Mouse (Mus musculus) left cerebral cortex, postnatal 4 days (tissue): ENCODE measurements at regions not wholly inside any gene's neighbourhood (a gene's known extent, or its start where the extent isn't known, plus 50 kb on each side); places are given as distances from the start of the nearest gene placed in this dataset.
"Not testable (repeated sequence)": the region's sequence is repeated elsewhere in the genome, so short reads cannot be mapped to it uniquely, and the experiment has no call there.

Source experiments
- DNase-seq: peaks from one replicate; pipeline ENCODE4 v3.0.0-alpha.2; 2022
- intact Hi-C: fragments of 180-260 bp; cut with DNase I; formaldehyde crosslinking; loops from one replicate; pipeline ENCODE4 v1.15.1; 2025

GRCm38 (mm10) chr4:94385703-94386102, 170.6 kb upstream of the Gm10306 start:
- intact Hi-C loops: no loop called here
- no peak for DNase-seq

DNA sequence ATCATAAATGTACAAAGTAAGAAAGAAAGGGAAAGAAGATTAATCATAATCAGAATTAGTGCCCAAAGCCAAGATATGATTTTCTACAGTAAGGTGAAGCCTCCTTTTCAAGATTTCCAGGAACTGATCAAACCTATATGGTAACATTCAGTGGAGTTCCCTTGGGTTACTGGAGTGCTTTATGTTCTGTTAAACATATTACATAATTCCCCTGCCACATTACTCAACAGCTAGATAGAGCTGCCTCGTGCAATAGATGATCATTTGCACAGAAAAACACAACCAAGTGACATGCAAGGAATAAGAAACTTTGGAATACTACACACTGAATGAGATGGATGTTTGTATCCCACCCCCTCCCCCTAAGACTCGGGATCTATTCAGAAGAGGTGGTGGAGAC, 168.0 kb upstream of the Gm10306 start:
- no peak for DNase-seq
- intact Hi-C loops: no loop called here

GRCm38 (mm10) chr4:94394462-94394861, 161.9 kb upstream of the Gm10306 start:
- DNase-seq: no peak
- intact Hi-C loops: no loop called here

GRCm38 (mm10) chr4:94397284-94397683, 159.1 kb upstream of the Gm10306 start:
- no peak for DNase-seq
- intact Hi-C loops: no loop called here

DNA sequence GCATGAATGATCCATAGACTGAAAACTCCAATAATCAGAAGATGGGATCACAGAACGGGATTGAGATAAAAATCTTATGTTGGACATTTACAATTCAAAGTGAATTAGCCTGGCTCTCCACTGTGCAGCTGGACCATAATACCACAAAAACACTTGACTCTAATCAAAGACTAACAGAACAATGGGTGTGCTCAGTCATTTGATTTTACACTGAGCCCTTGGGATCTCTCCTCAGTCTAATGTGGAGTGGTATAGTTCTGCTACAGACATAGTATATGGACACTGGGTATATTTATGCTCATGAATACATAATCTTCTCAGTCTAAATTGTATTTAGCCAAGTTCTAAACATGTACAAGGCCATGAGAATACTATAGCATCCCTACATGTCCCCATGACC, 149.4 kb upstream of the Gm10306 start:
- intact Hi-C loops: no loop called here
- no peak for DNase-seq

GRCm38 (mm10) chr4:94407503-94407902, 148.8 kb upstream of the Gm10306 start:
- intact Hi-C loops: no loop called here
- no peak for DNase-seq

- intact Hi-C loops: no loop called here
- DNase-seq: no peak
These were observed 143.7 kb upstream of the Gm10306 start for GRCm38 (mm10) chr4:94412661-94413060.

- intact Hi-C loops, DNase-seq: not testable (repeated sequence)
These were observed 130.8 kb upstream of the Gm10306 start for GRCm38 (mm10) chr4:94425525-94425924.

DNA sequence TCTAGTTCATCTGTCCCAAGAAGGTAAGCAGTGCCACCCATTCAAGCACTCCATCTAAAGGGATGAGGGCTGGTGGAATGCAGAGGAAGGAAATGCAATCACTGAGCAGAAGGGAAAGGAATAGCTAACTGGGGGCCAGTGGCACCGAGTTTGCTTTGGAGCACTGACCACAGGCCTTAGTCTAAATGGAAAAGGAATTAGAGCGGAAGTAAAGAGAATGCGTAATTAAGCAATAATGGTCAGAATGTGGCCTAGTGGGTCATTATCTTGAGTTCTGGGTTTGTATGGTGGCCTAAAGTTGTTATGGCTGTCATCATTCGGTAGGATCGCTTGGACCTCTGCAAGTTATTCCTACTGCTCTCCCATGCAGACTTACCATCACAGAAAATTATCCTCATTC, 128.8 kb upstream of the Gm10306 start:
- no peak for DNase-seq
- intact Hi-C loops: no loop called here

DNA sequence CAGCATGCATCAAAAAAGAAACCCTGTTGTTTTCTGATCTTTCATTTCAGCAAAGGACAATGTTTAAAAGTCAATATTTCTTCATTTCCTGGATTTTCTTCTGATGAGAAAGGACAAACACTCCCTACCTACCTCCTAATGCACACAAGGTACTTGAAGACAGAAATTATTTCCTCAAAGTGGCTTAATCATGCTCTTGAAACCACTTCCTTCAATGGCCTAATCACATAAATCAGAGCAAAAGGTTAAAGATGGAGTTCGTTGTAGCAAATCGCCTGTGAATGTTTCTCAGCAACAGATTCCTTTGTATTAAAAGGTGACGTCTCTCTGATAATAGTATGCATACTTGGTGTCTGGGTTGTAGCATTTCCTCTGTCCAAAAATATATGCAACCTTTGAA, 124.3 kb upstream of the Gm10306 start:
- intact Hi-C loops: no loop called here
- DNase-seq: no peak

GRCm38 (mm10) chr4:94437717-94438435, 118.5 kb upstream of the Gm10306 start:
- no peak for DNase-seq
- intact Hi-C loops: no loop called here

DNA sequence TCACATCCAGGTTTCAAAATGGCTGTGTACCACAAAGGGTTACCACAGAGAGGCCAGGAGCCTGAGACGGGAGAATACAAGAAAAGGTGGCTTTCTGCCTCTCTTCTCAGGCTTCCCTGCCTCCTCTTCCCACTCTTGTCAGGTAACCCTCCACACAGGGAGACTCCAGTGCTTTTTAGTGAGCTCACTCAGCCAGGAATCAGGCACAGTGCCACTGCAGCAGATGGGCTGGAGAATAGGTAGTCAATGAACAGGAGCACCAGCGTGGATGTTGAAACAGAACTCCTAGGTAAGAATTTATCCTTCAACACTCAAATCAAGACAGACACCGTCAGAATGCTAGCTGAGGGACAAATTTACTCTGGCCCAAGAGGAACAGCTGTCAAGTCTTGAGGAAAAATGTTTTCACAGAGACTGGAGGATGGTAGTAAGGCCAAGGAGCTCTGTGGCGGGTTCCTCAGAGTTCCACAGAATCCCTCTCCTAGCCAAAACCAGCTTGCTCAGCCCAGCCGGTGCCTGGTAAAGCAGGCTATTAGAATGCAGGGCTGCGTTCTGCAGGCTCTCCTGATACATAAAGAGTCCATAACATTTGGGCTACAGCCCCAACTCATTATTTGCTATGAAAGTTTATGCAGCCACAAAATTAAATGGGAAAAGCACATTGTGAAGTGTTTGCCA, 117.0 kb upstream of the Gm10306 start:
- peak; percentile 33 for DNase-seq
- intact Hi-C loops: no loop called here

GRCm38 (mm10) chr4:94446604-94447003, 109.7 kb upstream of the Gm10306 start:
- intact Hi-C loops: no loop called here
- peak; percentile 5 for DNase-seq
